Mouse (Mus musculus) C2C12 (cell line): ENCODE measurements at regions not wholly inside any gene's neighbourhood (a gene's known extent, or its start where the extent isn't known, plus 50 kb on each side); places are given as distances from the start of the nearest gene placed in this dataset.

Experiments
- CTCF ChIP-seq: IDR thresholded peaks from one replicate; pipeline ENCODE4 v1.5.1; 2011; ENCODE audit not compliant: control insufficient read depth, insufficient read depth, insufficient read length
- FOSL1 ChIP-seq: IDR thresholded peaks from one replicate; pipeline ENCODE4 v1.8.0; 2011; ENCODE audit warnings: mild to moderate bottlenecking, low read length; ENCODE audit not compliant: poor library complexity, insufficient read depth, severe bottlenecking
- MAX ChIP-seq: IDR thresholded peaks from one replicate; pipeline ENCODE4 v1.6.1; 2011; ENCODE audit warnings: mild to moderate bottlenecking, control low read depth
- MYOD1 ChIP-seq: IDR thresholded peaks from one replicate; pipeline ENCODE4 v1.6.1; 2011; ENCODE audit warnings: low read depth; ENCODE audit not compliant: control insufficient read depth, insufficient read length
- MYOG ChIP-seq: IDR thresholded peaks from one replicate; pipeline ENCODE4 v1.6.1; 2011; ENCODE audit not compliant: control insufficient read depth, insufficient read length; ENCODE audit errors: extremely low read depth
- USF1 ChIP-seq: IDR thresholded peaks from one replicate; pipeline ENCODE4 v1.6.1; 2011; ENCODE audit warnings: low read depth, mild to moderate bottlenecking, control low read depth, moderate library complexity

- TF ChIP-seq CTCF (no peak), MAX (no peak), USF1 (no peak), MYOG (no peak), FOSL1 (no peak), MYOD1 (no peak)
Observed at GRCm38 (mm10) chr14:87224870-87225269, 83.8 kb upstream of the Diaph3 start.
